Mouse (Mus musculus) midbrain, embryonic 14.5 days (tissue): ENCODE measurements at regions not wholly inside any gene's neighbourhood (a gene's known extent, or its start where the extent isn't known, plus 50 kb on each side); places are given as distances from the start of the nearest gene placed in this dataset.
A peak's percentile ranks its signal among the peaks of the same experiment; 100 is the strongest.

Experiments used
- ATAC-seq: fragments of 200-750 bp; cut with Nextera tagmentation; 2 replicates; pipeline ENCODE4 v1.8.0; 2017; ENCODE audit warnings: moderate number of reproducible peaks, moderate library complexity; ENCODE audit not compliant: low FRiP score, low TSS enrichment
- DNase-seq: peaks from one replicate; pipeline ENCODE4 v3.0.0-alpha.2; 2015
- H3K27ac ChIP-seq: fragments of 300-500 bp; sonication (generic); replicated peaks from 2 replicates; pipeline ENCODE4 v1.5.1; 2014; ENCODE audit warnings: mild to moderate bottlenecking, low read depth, low read length, moderate library complexity
- H3K27me3 ChIP-seq: fragments of 300-500 bp; sonication (generic); 2 replicates; pipeline ENCODE4 v1.6.1; 2014; ENCODE audit warnings: low read length, control low read depth, mixed read lengths; ENCODE audit not compliant: control insufficient read depth, insufficient read depth
- H3K36me3 ChIP-seq: fragments of 300-500 bp; sonication (generic); 2 replicates; pipeline ENCODE4 v1.6.1; 2014; ENCODE audit warnings: low read length, control low read depth; ENCODE audit not compliant: control insufficient read depth, insufficient read depth
- H3K4me1 ChIP-seq: fragments of 300-500 bp; sonication (generic); 2 replicates; pipeline ENCODE4 v1.6.1; 2014; ENCODE audit warnings: mild to moderate bottlenecking, antibody characterized with exemption, low read length, control low read depth; ENCODE audit not compliant: control insufficient read depth, insufficient read depth
- H3K4me2 ChIP-seq: fragments of 300-500 bp; sonication (generic); 2 replicates; pipeline ENCODE4 v1.6.1; 2014; ENCODE audit warnings: mild to moderate bottlenecking, low read length, moderate library complexity
- H3K4me3 ChIP-seq: fragments of 300-500 bp; sonication (generic); replicated peaks from 2 replicates; pipeline ENCODE4 v1.5.1; 2014; ENCODE audit warnings: low read depth, low read length
- H3K9ac ChIP-seq: fragments of 300-500 bp; sonication (generic); replicated peaks from 2 replicates; pipeline ENCODE4 v1.6.1; 2014; ENCODE audit warnings: mild to moderate bottlenecking, low read length, moderate library complexity
- H3K9me3 ChIP-seq: fragments of 300-500 bp; sonication (generic); 2 replicates; pipeline ENCODE4 v1.6.1; 2016; ENCODE audit warnings: low read length, control low read depth, mixed read lengths; ENCODE audit not compliant: control insufficient read depth
- WGBS: fragments of 180-500 bp; shearing (Covaris S2); extraction: QIAGEN DNeasy Blood & Tissue Kit; methylation state at CpG from one replicate; pipeline ENCODE4 v1.1.7; 2014; 5-methylcytosine and 5-hydroxymethylcytosine counted together

GRCm38 (mm10) chr2:51334437-51334836 lies 185.5 kb upstream of the Rnd3 start:
- Histone ChIP-seq H3K27ac (0 out of 2 replicates have a peak overlapping the region, but pooled peaks have one; percentile 3), H3K9me3 (no peaks in the 10 kb centered on the region), H3K4me3 (no peak overlapping the region), H3K4me1 (peaks cover 8% of the 10 kb centered on the region; the same call in 1 of the 2 replicates), H3K9ac (no peak overlapping the region), H3K27me3 (no peaks in the 10 kb centered on the region), H3K36me3 (no peaks in the 10 kb centered on the region), H3K4me2 (no peak overlapping the region)
- ATAC-seq = no peak; the same call in 1 of the 2 replicates
- 28% methylated on average over 6 of the region's 6 CpGs for WGBS
- peak; percentile 59 for DNase-seq

DNA sequence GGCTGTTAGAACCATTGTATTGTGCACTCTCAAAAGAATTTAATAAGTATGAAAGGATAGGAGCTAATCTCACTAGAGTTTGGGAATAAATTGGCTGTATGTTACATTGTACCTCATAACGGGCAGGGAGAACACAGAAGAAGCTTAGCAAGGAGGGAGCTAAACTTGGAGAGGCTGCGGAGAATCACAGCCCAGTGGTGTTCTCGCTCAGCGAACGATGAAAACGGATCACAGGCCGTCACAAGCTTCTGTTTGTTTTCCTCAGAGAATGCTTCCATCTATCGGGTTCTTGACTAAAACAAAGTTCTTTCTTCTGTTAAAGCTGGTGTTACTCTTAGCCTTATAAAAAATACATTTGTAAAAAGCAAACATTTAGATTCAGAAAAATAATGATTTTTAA lies 178.2 kb upstream of the Rnd3 start:
- DNase-seq (peak; percentile 52), ATAC-seq (no peak)
- Histone ChIP-seq H3K4me3 (no peak overlapping the region), H3K27me3 (no peaks in the 10 kb centered on the region), H3K4me2 (no peak overlapping the region), H3K4me1 (no peaks in the 10 kb centered on the region), H3K9ac (no peak overlapping the region), H3K27ac (no peak overlapping the region), H3K9me3 (no peaks in the 10 kb centered on the region), H3K36me3 (no peaks in the 10 kb centered on the region)
- WGBS = 4% methylated on average over 8 of the region's 8 CpGs

GRCm38 (mm10) chr2:51321676-51322075 lies 172.8 kb upstream of the Rnd3 start:
- Histone ChIP-seq H3K27ac (no peak overlapping the region), H3K9ac (no peak overlapping the region), H3K4me3 (no peak overlapping the region), H3K9me3 (peaks cover 3% of the 10 kb centered on the region; the same call in 1 of the 2 replicates), H3K27me3 (no peaks in the 10 kb centered on the region), H3K36me3 (no peaks in the 10 kb centered on the region), H3K4me2 (no peak overlapping the region), H3K4me1 (no peaks in the 10 kb centered on the region)
- 89% methylated on average over 5 of the region's 5 CpGs for WGBS
- DNase-seq (no peak), ATAC-seq (no peak)

DNA sequence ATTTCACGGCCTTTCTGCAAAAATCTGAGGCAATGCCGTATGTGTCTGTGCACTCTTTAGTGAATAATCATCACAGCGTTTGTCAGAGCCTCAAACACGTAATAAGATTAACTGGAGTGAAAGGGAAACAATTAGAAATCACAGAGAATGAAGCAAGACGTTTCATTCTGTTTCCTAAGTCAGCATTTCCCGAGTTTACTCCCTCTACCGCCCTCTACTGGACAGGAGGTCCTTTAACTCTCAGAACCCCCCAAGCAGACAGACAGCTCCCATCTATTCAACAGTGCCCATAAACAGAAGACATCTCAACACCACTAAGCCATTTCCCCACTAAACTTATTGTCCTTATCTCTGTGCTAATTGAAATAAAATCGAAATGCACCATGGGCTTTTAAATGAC lies 167.5 kb upstream of the Rnd3 start:
- no peak overlapping the region for H3K9ac ChIP-seq
- H3K36me3 ChIP-seq = no peaks in the 10 kb centered on the region
- H3K4me1 ChIP-seq = no peaks in the 10 kb centered on the region
- no peak overlapping the region for H3K4me2 ChIP-seq
- DNase-seq = peak; percentile 30
- 69% methylated on average over 8 of the region's 8 CpGs for WGBS
- H3K4me3 ChIP-seq = no peak overlapping the region
- ATAC-seq = no peak
- no peak overlapping the region for H3K27ac ChIP-seq
- no peaks in the 10 kb centered on the region for H3K27me3 ChIP-seq
- peaks cover 3% of the 10 kb centered on the region; the same call in 1 of the 2 replicates for H3K9me3 ChIP-seq

- WGBS = 83% methylated on average over 4 of the region's 4 CpGs
- Histone ChIP-seq H3K9ac (no peak overlapping the region), H3K4me1 (no peaks in the 10 kb centered on the region), H3K9me3 (peaks cover 3% of the 10 kb centered on the region; the same call in 1 of the 2 replicates), H3K36me3 (no peaks in the 10 kb centered on the region), H3K27me3 (no peaks in the 10 kb centered on the region), H3K4me3 (no peak overlapping the region), H3K4me2 (no peak overlapping the region), H3K27ac (no peak overlapping the region)
- no peak for ATAC-seq
- no peak for DNase-seq
Measured at GRCm38 (mm10) chr2:51313414-51313813, 164.5 kb upstream of the Rnd3 start.

GRCm38 (mm10) chr2:51306257-51306656 lies 157.3 kb upstream of the Rnd3 start:
- no peaks in the 10 kb centered on the region for H3K4me1 ChIP-seq
- no peak overlapping the region for H3K4me3 ChIP-seq
- no peak overlapping the region for H3K9ac ChIP-seq
- ATAC-seq = no peak
- WGBS = 91% methylated on average over 1 of the region's 1 CpGs
- no peaks in the 10 kb centered on the region for H3K36me3 ChIP-seq
- no peak overlapping the region for H3K4me2 ChIP-seq
- H3K27ac ChIP-seq = no peak overlapping the region
- DNase-seq = no peak
- H3K9me3 ChIP-seq = no peaks in the 10 kb centered on the region
- no peaks in the 10 kb centered on the region for H3K27me3 ChIP-seq

GRCm38 (mm10) chr2:51305411-51305810 lies 156.5 kb upstream of the Rnd3 start:
- Histone ChIP-seq H3K4me2 (no peak overlapping the region), H3K4me3 (no peak overlapping the region), H3K9ac (no peak overlapping the region), H3K27me3 (no peaks in the 10 kb centered on the region), H3K9me3 (no peaks in the 10 kb centered on the region), H3K27ac (no peak overlapping the region), H3K36me3 (no peaks in the 10 kb centered on the region), H3K4me1 (no peaks in the 10 kb centered on the region)
- no peak for ATAC-seq
- WGBS = 74% methylated on average over 6 of the region's 6 CpGs
- no peak for DNase-seq

DNA sequence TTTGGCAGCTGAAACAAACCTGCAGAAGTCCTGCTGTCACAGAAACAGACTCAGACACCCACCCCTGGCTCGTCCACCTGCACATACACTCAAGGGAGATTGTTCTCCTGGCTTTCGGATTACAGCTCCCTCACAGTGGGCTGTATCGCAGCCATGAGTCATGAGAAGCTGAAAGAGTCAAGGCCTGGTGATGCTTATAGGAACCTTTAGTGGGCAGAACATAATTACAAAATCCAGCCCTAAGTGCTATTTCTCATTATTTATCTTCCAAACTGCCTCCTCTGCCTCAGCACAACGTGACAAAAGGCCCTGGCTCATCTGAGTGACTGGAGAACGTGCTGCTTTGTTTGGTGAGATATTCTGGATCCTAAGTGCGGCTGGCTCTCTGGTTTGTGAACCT lies 155.8 kb upstream of the Rnd3 start:
- Histone ChIP-seq H3K4me1 (no peaks in the 10 kb centered on the region), H3K4me2 (no peak overlapping the region), H3K9ac (no peak overlapping the region), H3K9me3 (no peaks in the 10 kb centered on the region), H3K36me3 (no peaks in the 10 kb centered on the region), H3K4me3 (no peak overlapping the region), H3K27ac (no peak overlapping the region; the same call in 1 of the 2 replicates), H3K27me3 (no peaks in the 10 kb centered on the region)
- ATAC-seq (no peak), DNase-seq (no peak)
- WGBS = 64% methylated on average over 6 of the region's 6 CpGs

- H3K4me1 ChIP-seq = no peaks in the 10 kb centered on the region
- H3K27ac ChIP-seq = no peak overlapping the region
- 32% methylated on average over 5 of the region's 5 CpGs for WGBS
- ATAC-seq (no peak), DNase-seq (peak; percentile 36)
- no peak overlapping the region for H3K4me3 ChIP-seq
- no peak overlapping the region for H3K9ac ChIP-seq
- H3K36me3 ChIP-seq = no peaks in the 10 kb centered on the region
- no peak overlapping the region for H3K4me2 ChIP-seq
- H3K9me3 ChIP-seq = no peaks in the 10 kb centered on the region
- H3K27me3 ChIP-seq = no peaks in the 10 kb centered on the region
Measured at GRCm38 (mm10) chr2:51290659-51291260, 141.8 kb upstream of the Rnd3 start.
